Mouse (Mus musculus) lung, postnatal 0 days (tissue): ENCODE results near the gene Zfp292.

ENCODE experiments used
- CTCF ChIP-seq: IDR thresholded peaks from 2 replicates; pipeline ENCODE4 v1.5.1; 2016; ENCODE audit warnings: antibody characterized with exemption, mild to moderate bottlenecking
- EP300 ChIP-seq: IDR thresholded peaks from 2 replicates; pipeline ENCODE4 v1.6.1; 2016; ENCODE audit warnings: antibody characterized with exemption, mild to moderate bottlenecking, control low read depth

- TF ChIP-seq EP300 (no peak; the same call in 1 of the 2 replicates), CTCF (peak; percentile 95)
Observed at GRCm38 (mm10) chr4:34777677-34778527, 104.9 kb downstream of the Zfp292 start, which contains the start of gene Smim8.
